Mouse (Mus musculus): ENCODE results near the gene Sac3d1. TPM values are rescaled to one million over a fixed set of nuclear protein-coding genes. Genes with fewer than 3 reads are reported as not detected.

The Sac3d1 gene
- polyA plus RNA-seq (2014; fragmentation: Illumina TruSeq; extraction: RNeasy Lipid Tissue Mini Kit (QIAGEN cat#74804); ENCODE audit: low read depth, low replicate concordance), result 10.2 TPM

GRCm38 (mm10) chr19:6117986-6118676 lies at the start of gene Sac3d1:
TSS of gene Sac3d1 (minus strand) at chr19:6118650.

DNA sequence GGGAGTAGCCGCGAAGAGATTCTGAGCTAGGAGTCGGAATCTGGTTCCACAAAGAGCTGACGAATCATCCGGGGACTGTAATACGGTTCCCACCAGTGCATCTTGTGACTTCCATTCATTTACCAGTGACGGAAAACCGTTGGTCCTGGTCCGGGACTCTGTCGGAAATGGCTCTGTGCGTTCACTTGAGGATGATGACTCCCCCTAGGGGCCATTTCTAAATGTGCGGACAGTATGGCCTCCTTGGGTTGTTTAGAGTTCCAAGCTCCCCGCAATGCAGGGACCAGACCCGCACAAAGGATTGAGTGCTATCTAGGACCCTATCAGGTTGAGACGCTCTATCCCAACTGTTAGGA lies 22.9 kb upstream of the Sac3d1 start, which contains the start of gene Arl2:
Arl2 (minus strand) TSS at position 155 of the 356 bp plus-strand sequence.

GRCm38 (mm10) chr19:6140678-6141393 lies 22.4 kb upstream of the Sac3d1 start, which contains the start of gene Batf2:
TSS of gene Batf2 (plus strand) at chr19:6140983.

GRCm38 (mm10) chr19:6127760-6128341 lies 9.4 kb upstream of the Sac3d1 start, which contains the start of gene Snx15:
TSS of gene Snx15 (minus strand) at chr19:6128304.

GRCm38 (mm10) chr19:6105586-6105985 lies 12.9 kb downstream of the Sac3d1 start, which contains the start of gene Naaladl1:
TSS of gene Naaladl1 (plus strand) at chr19:6105782.

GRCm38 (mm10) chr19:6094119-6094518 lies 24.3 kb downstream of the Sac3d1 start, which contains the start of gene AC131692.1:
TSS of gene AC131692.1 (plus strand) at chr19:6094419.

GRCm38 (mm10) chr19:6084478-6085248 lies 33.8 kb downstream of the Sac3d1 start, which contains the start of the genes Zfpl1 and Cdca5:
TSS of gene Zfpl1 (minus strand) at chr19:6084956.
TSS of gene Cdca5 (plus strand) at chr19:6084983.

GRCm38 (mm10) chr19:6082156-6082555 lies 36.3 kb downstream of the Sac3d1 start, which contains the start of gene Gm28374:
TSS of gene Gm28374 (minus strand) at chr19:6082256.

GRCm38 (mm10) chr19:6079983-6080480 lies 38.4 kb downstream of the Sac3d1 start, which contains the start of gene Tmem262:
TSS of gene Tmem262 (plus strand) at chr19:6080033.

DNA sequence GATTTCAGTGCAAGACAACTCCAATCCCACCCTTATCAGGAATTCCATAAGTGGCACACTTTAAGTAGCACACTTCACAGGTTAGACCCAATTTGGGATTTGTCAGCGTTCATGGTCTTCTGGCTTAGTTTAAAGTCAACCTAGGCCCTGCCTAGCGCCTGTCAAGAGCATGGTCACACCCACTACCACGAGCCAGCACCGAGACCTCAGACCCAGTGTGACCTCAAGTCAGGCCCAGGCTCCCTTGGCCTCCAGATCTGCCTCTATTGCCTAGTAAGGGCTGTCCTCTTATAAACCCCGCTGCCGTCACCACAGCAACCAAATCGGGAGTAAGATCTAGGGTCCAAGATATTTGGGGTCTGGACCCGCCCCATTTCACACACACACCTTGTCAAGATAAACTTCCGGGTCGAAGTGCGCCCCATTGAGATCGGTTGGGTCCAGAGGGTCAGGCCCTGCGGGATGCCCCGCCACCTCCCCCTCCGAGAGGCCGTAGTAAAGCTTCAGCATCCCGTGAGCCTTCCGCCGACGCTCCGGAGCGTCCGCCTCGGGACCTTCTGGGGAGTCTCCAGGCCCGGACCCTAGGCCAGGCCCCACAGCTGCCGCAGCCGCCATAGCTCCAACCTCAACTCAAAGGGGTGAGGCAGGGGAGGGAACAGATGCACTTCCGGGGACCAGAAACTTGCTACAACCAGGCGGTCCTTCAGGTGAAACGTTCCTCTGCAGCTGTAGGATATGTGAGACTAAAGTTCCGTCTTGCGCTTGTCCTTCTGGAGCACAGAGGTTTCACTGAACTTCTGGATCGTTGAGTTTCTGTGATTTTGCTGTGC lies 41.7 kb downstream of the Sac3d1 start, which contains the start of gene Vps51:
Vps51 (minus strand) TSS at position 668 of the 830 bp plus-strand sequence.

DNA sequence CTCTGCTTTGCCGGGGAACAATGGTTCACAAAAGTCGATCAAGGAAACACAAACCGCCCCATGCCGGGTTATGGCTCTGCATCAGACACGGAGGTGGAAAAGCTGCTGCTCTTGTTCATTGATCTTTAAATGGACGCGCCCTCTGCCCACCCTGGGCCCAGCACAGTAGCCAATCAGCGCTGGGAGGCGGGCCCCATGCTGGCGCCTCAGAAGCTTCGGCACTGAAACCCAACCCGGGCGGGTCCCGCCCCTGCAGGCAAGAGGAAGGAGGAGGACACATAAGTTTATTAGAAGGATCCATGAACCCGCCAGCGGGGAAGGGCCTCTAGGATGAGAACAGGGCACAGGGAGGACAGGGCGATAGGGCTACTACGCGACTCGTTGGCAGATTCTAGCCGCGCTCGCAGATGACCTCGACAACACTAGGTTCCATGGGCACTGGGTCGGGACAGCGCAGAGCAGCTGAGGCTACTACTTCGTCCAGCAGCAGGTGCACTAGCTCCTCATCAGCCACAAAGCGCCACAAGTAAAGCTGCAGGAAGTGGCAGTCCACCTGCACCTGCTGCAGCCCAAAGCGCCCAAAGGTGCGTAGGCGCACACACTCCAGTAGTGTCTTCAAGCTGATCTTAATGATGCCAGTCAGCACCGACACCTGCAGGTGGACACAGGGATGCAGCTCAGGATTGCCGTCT lies 50.6 kb downstream of the Sac3d1 start, which contains the start of gene Tm7sf2:
Tm7sf2 (minus strand) TSS at position 650 of the 692 bp plus-strand sequence.

Other genes with a start within 250 kb of the Sac3d1 start
- gene Frmd8, start 243.4 kb downstream of the Sac3d1 start, polyA plus RNA-seq (2014; fragmentation: Illumina TruSeq; extraction: RNeasy Lipid Tissue Mini Kit (QIAGEN cat#74804); ENCODE audit: low read depth, low replicate concordance), result 5.4 TPM
- gene Slc25a45, start 240.8 kb downstream of the Sac3d1 start, polyA plus RNA-seq (2014; fragmentation: Illumina TruSeq; extraction: RNeasy Lipid Tissue Mini Kit (QIAGEN cat#74804); ENCODE audit: low read depth, low replicate concordance), result 3.4 TPM
- gene Tigd3, start 224.5 kb downstream of the Sac3d1 start, polyA plus RNA-seq (2014; fragmentation: Illumina TruSeq; extraction: RNeasy Lipid Tissue Mini Kit (QIAGEN cat#74804); ENCODE audit: low read depth, low replicate concordance), result 0.63 TPM
- gene Dpf2, start 205.6 kb downstream of the Sac3d1 start, polyA plus RNA-seq (2014; fragmentation: Illumina TruSeq; extraction: RNeasy Lipid Tissue Mini Kit (QIAGEN cat#74804); ENCODE audit: low read depth, low replicate concordance), result 69.5 TPM
- 7.8 TPM for gene Cdc42ep2, start 193.8 kb downstream of the Sac3d1 start, polyA plus RNA-seq (2014; fragmentation: Illumina TruSeq; extraction: RNeasy Lipid Tissue Mini Kit (QIAGEN cat#74804); ENCODE audit: low read depth, low replicate concordance)
- gene Pola2, start 154.4 kb downstream of the Sac3d1 start, polyA plus RNA-seq (2014; fragmentation: Illumina TruSeq; extraction: RNeasy Lipid Tissue Mini Kit (QIAGEN cat#74804); ENCODE audit: low read depth, low replicate concordance), result 15.0 TPM
- gene Slc22a20, start 132.5 kb downstream of the Sac3d1 start, polyA plus RNA-seq (2014; fragmentation: Illumina TruSeq; extraction: RNeasy Lipid Tissue Mini Kit (QIAGEN cat#74804); ENCODE audit: low read depth, low replicate concordance), result not detected
- gene Capn1, start 102.8 kb downstream of the Sac3d1 start, polyA plus RNA-seq (2014; fragmentation: Illumina TruSeq; extraction: RNeasy Lipid Tissue Mini Kit (QIAGEN cat#74804); ENCODE audit: low read depth, low replicate concordance), result 16.4 TPM
- 20.9 TPM for gene Syvn1, start 72.1 kb downstream of the Sac3d1 start, polyA plus RNA-seq (2014; fragmentation: Illumina TruSeq; extraction: RNeasy Lipid Tissue Mini Kit (QIAGEN cat#74804); ENCODE audit: low read depth, low replicate concordance)
- 46.2 TPM for gene Mrpl49, start 60.9 kb downstream of the Sac3d1 start, polyA plus RNA-seq (2014; fragmentation: Illumina TruSeq; extraction: RNeasy Lipid Tissue Mini Kit (QIAGEN cat#74804); ENCODE audit: low read depth, low replicate concordance)
- gene Fau, start 60.8 kb downstream of the Sac3d1 start, polyA plus RNA-seq (2014; fragmentation: Illumina TruSeq; extraction: RNeasy Lipid Tissue Mini Kit (QIAGEN cat#74804); ENCODE audit: low read depth, low replicate concordance), result 507 TPM
- gene Znhit2, start 57.5 kb downstream of the Sac3d1 start, polyA plus RNA-seq (2014; fragmentation: Illumina TruSeq; extraction: RNeasy Lipid Tissue Mini Kit (QIAGEN cat#74804); ENCODE audit: low read depth, low replicate concordance), result 8.5 TPM
- 6.3 TPM for gene Tm7sf2, start 50.3 kb downstream of the Sac3d1 start, polyA plus RNA-seq (2014; fragmentation: Illumina TruSeq; extraction: RNeasy Lipid Tissue Mini Kit (QIAGEN cat#74804); ENCODE audit: low read depth, low replicate concordance)
- gene Vps51, start 41.4 kb downstream of the Sac3d1 start, polyA plus RNA-seq (2014; fragmentation: Illumina TruSeq; extraction: RNeasy Lipid Tissue Mini Kit (QIAGEN cat#74804); ENCODE audit: low read depth, low replicate concordance), result 20.9 TPM
- not detected for gene Tmem262, start 38.6 kb downstream of the Sac3d1 start, polyA plus RNA-seq (2014; fragmentation: Illumina TruSeq; extraction: RNeasy Lipid Tissue Mini Kit (QIAGEN cat#74804); ENCODE audit: low read depth, low replicate concordance)
- not detected for gene Gm28374, start 36.4 kb downstream of the Sac3d1 start, polyA plus RNA-seq (2014; fragmentation: Illumina TruSeq; extraction: RNeasy Lipid Tissue Mini Kit (QIAGEN cat#74804); ENCODE audit: low read depth, low replicate concordance)
- 21.3 TPM for gene Zfpl1, start 33.7 kb downstream of the Sac3d1 start, polyA plus RNA-seq (2014; fragmentation: Illumina TruSeq; extraction: RNeasy Lipid Tissue Mini Kit (QIAGEN cat#74804); ENCODE audit: low read depth, low replicate concordance)
- not detected for gene Cdca5, start 33.7 kb downstream of the Sac3d1 start, polyA plus RNA-seq (2014; fragmentation: Illumina TruSeq; extraction: RNeasy Lipid Tissue Mini Kit (QIAGEN cat#74804); ENCODE audit: low read depth, low replicate concordance)
- gene AC131692.1, start 24.2 kb downstream of the Sac3d1 start, polyA plus RNA-seq (2014; fragmentation: Illumina TruSeq; extraction: RNeasy Lipid Tissue Mini Kit (QIAGEN cat#74804); ENCODE audit: low read depth, low replicate concordance), result not detected
- not detected for gene Naaladl1, start 12.9 kb downstream of the Sac3d1 start, polyA plus RNA-seq (2014; fragmentation: Illumina TruSeq; extraction: RNeasy Lipid Tissue Mini Kit (QIAGEN cat#74804); ENCODE audit: low read depth, low replicate concordance)
- gene Snx15, start 9.7 kb upstream of the Sac3d1 start, polyA plus RNA-seq (2014; fragmentation: Illumina TruSeq; extraction: RNeasy Lipid Tissue Mini Kit (QIAGEN cat#74804); ENCODE audit: low read depth, low replicate concordance), result 20.5 TPM
- gene Batf2, start 22.3 kb upstream of the Sac3d1 start, polyA plus RNA-seq (2014; fragmentation: Illumina TruSeq; extraction: RNeasy Lipid Tissue Mini Kit (QIAGEN cat#74804); ENCODE audit: low read depth, low replicate concordance), result 0.92 TPM
- 55.0 TPM for gene Arl2, start 22.9 kb upstream of the Sac3d1 start, polyA plus RNA-seq (2014; fragmentation: Illumina TruSeq; extraction: RNeasy Lipid Tissue Mini Kit (QIAGEN cat#74804); ENCODE audit: low read depth, low replicate concordance)
- not detected for gene Majin, start 65.7 kb upstream of the Sac3d1 start, polyA plus RNA-seq (2014; fragmentation: Illumina TruSeq; extraction: RNeasy Lipid Tissue Mini Kit (QIAGEN cat#74804); ENCODE audit: low read depth, low replicate concordance)
- not detected for gene Gpha2, start 107.7 kb upstream of the Sac3d1 start, polyA plus RNA-seq (2014; fragmentation: Illumina TruSeq; extraction: RNeasy Lipid Tissue Mini Kit (QIAGEN cat#74804); ENCODE audit: low read depth, low replicate concordance)
- 33.6 TPM for gene Ppp2r5b, start 117.2 kb upstream of the Sac3d1 start, polyA plus RNA-seq (2014; fragmentation: Illumina TruSeq; extraction: RNeasy Lipid Tissue Mini Kit (QIAGEN cat#74804); ENCODE audit: low read depth, low replicate concordance)
- gene Atg2a, start 123.0 kb upstream of the Sac3d1 start, polyA plus RNA-seq (2014; fragmentation: Illumina TruSeq; extraction: RNeasy Lipid Tissue Mini Kit (QIAGEN cat#74804); ENCODE audit: low read depth, low replicate concordance), result 15.8 TPM
- 57.4 TPM for gene Ehd1, start 158.1 kb upstream of the Sac3d1 start, polyA plus RNA-seq (2014; fragmentation: Illumina TruSeq; extraction: RNeasy Lipid Tissue Mini Kit (QIAGEN cat#74804); ENCODE audit: low read depth, low replicate concordance)
- gene Cdc42bpg, start 187.8 kb upstream of the Sac3d1 start, polyA plus RNA-seq (2014; fragmentation: Illumina TruSeq; extraction: RNeasy Lipid Tissue Mini Kit (QIAGEN cat#74804); ENCODE audit: low read depth, low replicate concordance), result 12.6 TPM
- gene Men1, start 216.3 kb upstream of the Sac3d1 start, polyA plus RNA-seq (2014; fragmentation: Illumina TruSeq; extraction: RNeasy Lipid Tissue Mini Kit (QIAGEN cat#74804); ENCODE audit: low read depth, low replicate concordance), result 12.5 TPM
- 54.9 TPM for gene Map4k2, start 222.5 kb upstream of the Sac3d1 start, polyA plus RNA-seq (2014; fragmentation: Illumina TruSeq; extraction: RNeasy Lipid Tissue Mini Kit (QIAGEN cat#74804); ENCODE audit: low read depth, low replicate concordance)
- 122 TPM for gene Sf1, start 245.0 kb upstream of the Sac3d1 start, polyA plus RNA-seq (2014; fragmentation: Illumina TruSeq; extraction: RNeasy Lipid Tissue Mini Kit (QIAGEN cat#74804); ENCODE audit: low read depth, low replicate concordance)

Data from heart, adult 10 weeks (tissue).